Mouse (Mus musculus): ENCODE results near the gene Tmem185b. TPM values are rescaled to one million over a fixed set of nuclear protein-coding genes. Genes with fewer than 3 reads are reported as not detected.

The Tmem185b gene
- polyA plus RNA-seq, 1 experiment from 2014 or later = 33.2 TPM

DNA sequence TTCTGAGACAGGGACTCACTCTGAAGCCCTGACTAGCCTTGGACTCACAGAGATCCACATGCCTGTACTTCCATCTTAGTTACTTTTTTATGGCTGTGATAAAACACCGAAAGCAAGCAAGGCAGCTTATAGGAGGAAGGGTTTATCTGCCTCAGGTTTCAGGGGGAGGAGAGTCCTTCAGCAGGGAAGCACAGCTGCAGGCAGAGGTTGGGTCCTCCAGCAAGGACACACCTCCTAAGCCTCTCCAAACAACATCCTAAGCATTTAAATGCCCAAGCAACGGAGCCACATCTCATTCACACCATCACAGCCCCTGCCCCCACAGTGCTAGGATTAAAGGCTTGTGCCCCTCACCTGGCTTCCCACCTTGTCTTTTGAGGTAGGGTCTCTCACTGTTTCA is 40.1 kb upstream of the Tmem185b start:
- DNase-seq (no peak), ATAC-seq (ENCODE audit: insufficient read depth) (no peak)
- H3K4me2 ChIP-seq = no peak overlapping the region
- H3K36me3 ChIP-seq (ENCODE audit: insufficient read depth) = peaks cover 23% of the 10 kb centered on the region
- TF ChIP-seq CTCF (IDR thresholded peaks at IDR 0.05; ENCODE audit: low read depth) = no peak
- peaks cover 4% of the 10 kb centered on the region; the same call in 1 of the 2 replicates for H3K4me1 ChIP-seq (ENCODE audit: insufficient read depth)
- no peaks in the 10 kb centered on the region for H3K27me3 ChIP-seq (ENCODE audit: insufficient read depth, low read length)
- no peak overlapping the region for H3K27ac ChIP-seq (ENCODE audit: low read depth)
- no peak overlapping the region for H3K9ac ChIP-seq
- 16% methylated on average over 2 of the region's 2 CpGs for WGBS
- H3K9me3 ChIP-seq (ENCODE audit: low read depth, low read length) = no peaks in the 10 kb centered on the region
- no peak overlapping the region for H3K4me3 ChIP-seq (ENCODE audit: low read depth, low read length)

DNA sequence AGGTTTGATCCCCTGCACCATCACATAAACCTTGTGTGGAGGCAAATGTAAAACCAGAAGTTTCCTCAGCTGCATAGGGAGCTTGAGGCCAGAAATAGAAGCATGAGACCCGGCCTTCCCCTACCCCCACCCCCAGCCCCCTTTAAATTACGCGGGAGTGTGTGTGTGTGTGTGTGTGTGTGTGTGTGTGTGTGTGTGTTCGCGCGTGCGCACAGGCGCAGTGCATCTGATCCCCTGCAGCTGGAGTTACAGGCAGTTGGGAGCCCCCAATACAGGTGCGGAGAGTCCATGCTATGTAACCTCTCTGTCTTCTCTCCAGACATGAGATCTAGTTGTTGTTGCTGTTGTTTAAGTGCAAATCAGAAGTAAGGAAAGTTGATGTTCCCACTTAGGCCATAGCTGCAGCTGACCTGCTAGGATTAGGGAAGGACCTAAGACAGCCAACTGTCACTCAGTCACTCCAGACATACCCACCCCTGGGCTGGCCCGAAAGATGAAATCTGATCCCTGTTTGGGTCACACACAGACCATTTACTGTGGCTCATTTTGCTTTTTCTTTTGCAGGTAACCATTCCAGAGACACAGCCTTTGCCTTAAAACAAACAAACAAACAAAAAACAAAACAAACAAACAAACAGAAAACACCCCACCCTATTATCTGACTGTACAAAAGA is 37.9 kb upstream of the Tmem185b start:
- Histone ChIP-seq H3K4me3 (ENCODE audit: low read depth, low read length) (no peak overlapping the region), H3K9me3 (ENCODE audit: low read depth, low read length) (no peaks in the 10 kb centered on the region), H3K4me1 (ENCODE audit: insufficient read depth) (peaks cover 23% of the 10 kb centered on the region), H3K27me3 (ENCODE audit: insufficient read depth, low read length) (no peaks in the 10 kb centered on the region), H3K9ac (no peak overlapping the region), H3K27ac (ENCODE audit: low read depth) (no peak overlapping the region), H3K36me3 (ENCODE audit: insufficient read depth) (peaks cover 10% of the 10 kb centered on the region; the same call in 1 of the 2 replicates), H3K4me2 (no peak overlapping the region)
- ATAC-seq (ENCODE audit: insufficient read depth) (no peak), DNase-seq (no peak)
- no peak for TF ChIP-seq CTCF (IDR thresholded peaks at IDR 0.05; ENCODE audit: low read depth)
- 44% methylated on average over 10 of the region's 10 CpGs for WGBS

DNA sequence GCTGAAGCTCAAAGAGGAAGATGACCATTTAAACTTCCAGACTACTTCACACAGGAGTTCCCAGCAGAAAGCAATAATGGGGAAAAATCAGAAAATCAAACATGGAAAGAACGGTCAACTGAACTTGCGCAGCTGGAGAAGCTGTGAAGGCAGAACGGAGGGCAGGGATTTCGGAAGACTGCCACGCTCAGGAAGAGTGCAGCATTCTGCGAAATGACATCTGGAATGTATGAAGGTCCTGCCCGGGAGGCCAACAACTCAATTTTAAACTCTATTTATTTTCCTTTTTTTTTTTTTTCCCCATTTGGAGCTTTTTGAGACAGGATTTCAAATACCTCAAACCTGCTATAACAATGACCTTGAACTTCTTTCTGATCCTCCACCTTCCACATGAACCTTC is 35.2 kb upstream of the Tmem185b start:
- Histone ChIP-seq H3K27ac (ENCODE audit: low read depth) (no peak overlapping the region), H3K36me3 (ENCODE audit: insufficient read depth) (0 out of 2 replicates have a peak, but pooled peaks cover 9% of the 10 kb centered on the region), H3K4me3 (ENCODE audit: low read depth, low read length) (no peak overlapping the region), H3K4me2 (no peak overlapping the region), H3K9me3 (ENCODE audit: low read depth, low read length) (no peaks in the 10 kb centered on the region), H3K27me3 (ENCODE audit: insufficient read depth, low read length) (no peaks in the 10 kb centered on the region), H3K9ac (no peak overlapping the region), H3K4me1 (ENCODE audit: insufficient read depth) (peaks cover 27% of the 10 kb centered on the region)
- TF ChIP-seq CTCF (IDR thresholded peaks at IDR 0.05; ENCODE audit: low read depth) = no peak
- no peak for ATAC-seq (ENCODE audit: insufficient read depth)
- DNase-seq = no peak
- WGBS = 52% methylated on average over 7 of the region's 7 CpGs

DNA sequence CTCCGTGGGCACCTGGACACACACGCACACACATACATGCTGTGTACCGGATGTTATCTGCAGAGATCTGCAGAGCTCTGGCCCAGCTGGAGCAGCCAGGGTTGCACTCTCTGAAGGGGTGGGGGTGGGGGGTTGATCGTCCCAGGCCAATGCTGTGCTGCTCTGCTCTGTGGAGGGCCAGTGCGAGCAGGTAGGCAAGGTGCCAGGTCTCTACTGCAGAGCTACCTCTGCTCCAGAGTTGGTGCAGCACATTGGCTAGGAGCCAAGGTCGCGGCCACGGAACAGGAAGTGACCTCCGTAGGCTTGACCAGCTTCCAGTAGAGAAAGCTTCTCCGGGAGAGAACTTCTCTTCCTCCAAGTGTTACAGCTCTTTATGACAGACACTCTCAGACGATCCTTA is 33.9 kb upstream of the Tmem185b start:
- Histone ChIP-seq H3K27me3 (ENCODE audit: insufficient read depth, low read length) (no peaks in the 10 kb centered on the region), H3K9ac (peak overlapping the region; percentile 1; the same call in 1 of the 2 replicates), H3K27ac (ENCODE audit: low read depth) (peak overlapping the region; percentile 80), H3K9me3 (ENCODE audit: low read depth, low read length) (no peaks in the 10 kb centered on the region), H3K36me3 (ENCODE audit: insufficient read depth) (0 out of 2 replicates have a peak, but pooled peaks cover 9% of the 10 kb centered on the region), H3K4me3 (ENCODE audit: low read depth, low read length) (no peak overlapping the region), H3K4me1 (ENCODE audit: insufficient read depth) (peaks cover 27% of the 10 kb centered on the region), H3K4me2 (peak overlapping the region; percentile 42)
- DNase-seq (peak; percentile 81), ATAC-seq (ENCODE audit: insufficient read depth) (peak; percentile 75)
- 14% methylated on average over 11 of the region's 11 CpGs for WGBS
- TF ChIP-seq CTCF (IDR thresholded peaks at IDR 0.05; ENCODE audit: low read depth) = no peak

DNA sequence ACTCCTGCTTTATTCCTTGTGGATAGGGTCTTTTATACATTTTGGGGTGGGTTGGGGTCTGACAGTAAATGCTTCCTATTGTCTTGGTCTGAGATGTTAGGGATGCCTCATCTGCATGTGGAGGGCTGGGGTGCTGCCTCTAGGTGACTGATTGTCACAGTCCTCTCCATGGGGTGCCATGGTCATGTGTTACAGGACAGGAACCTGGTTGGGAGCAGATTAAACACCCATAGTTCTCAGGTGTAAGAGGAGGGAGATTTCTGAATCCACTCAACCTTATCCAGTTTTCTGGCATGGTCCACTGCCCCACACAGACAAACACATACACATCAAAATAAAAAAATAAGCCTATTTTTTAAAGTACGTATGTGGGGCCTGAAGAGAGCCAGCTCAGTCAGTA is 33.5 kb upstream of the Tmem185b start:
- Histone ChIP-seq H3K27me3 (ENCODE audit: insufficient read depth, low read length) (no peaks in the 10 kb centered on the region), H3K4me1 (ENCODE audit: insufficient read depth) (peaks cover 24% of the 10 kb centered on the region), H3K36me3 (ENCODE audit: insufficient read depth) (0 out of 2 replicates have a peak, but pooled peaks cover 7% of the 10 kb centered on the region), H3K4me2 (peak overlapping the region; percentile 42), H3K4me3 (ENCODE audit: low read depth, low read length) (no peak overlapping the region), H3K9ac (peak overlapping the region; percentile 1; the same call in 1 of the 2 replicates), H3K27ac (ENCODE audit: low read depth) (peak overlapping the region; percentile 80), H3K9me3 (ENCODE audit: low read depth, low read length) (no peaks in the 10 kb centered on the region)
- no peak for ATAC-seq (ENCODE audit: insufficient read depth)
- no peak for DNase-seq
- TF ChIP-seq CTCF (IDR thresholded peaks at IDR 0.05; ENCODE audit: low read depth) = no peak
- 66% methylated on average over 1 of the region's 1 CpGs for WGBS

DNA sequence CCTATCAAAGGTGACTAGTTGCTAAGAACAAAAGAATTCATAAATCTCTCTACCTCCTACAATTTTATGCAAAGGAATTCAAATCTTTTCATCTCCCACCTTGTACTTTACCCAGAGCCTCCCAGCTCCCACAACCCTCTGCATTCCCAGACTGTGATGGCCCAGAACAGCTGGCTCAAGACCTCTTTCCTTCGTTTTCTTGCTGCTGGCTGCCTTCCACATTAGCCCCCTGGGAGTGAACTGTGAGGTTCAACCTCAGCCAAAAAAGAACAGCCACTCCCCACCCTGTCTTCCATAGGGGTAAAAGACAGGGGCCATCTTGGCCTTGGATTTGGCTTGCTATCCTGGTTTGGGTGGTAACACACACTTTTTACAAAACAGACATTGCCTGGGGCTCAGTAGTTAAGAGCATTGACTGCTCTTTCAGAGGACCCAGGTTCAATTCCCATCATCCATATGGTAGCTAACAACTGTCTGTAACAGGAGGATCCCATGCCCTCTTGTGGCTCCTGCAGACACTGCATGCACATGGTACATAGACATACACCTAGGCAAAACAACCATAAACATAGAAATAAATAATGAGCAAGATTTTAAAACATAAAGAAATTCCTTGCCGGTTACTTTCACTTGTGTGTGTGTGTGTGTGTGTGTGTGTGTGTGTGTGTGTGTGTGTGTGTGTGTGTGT is 31.8 kb upstream of the Tmem185b start:
- 61% methylated on average over 2 of the region's 2 CpGs for WGBS
- no peak overlapping the region for H3K9ac ChIP-seq
- no peak overlapping the region for H3K27ac ChIP-seq (ENCODE audit: low read depth)
- TF ChIP-seq CTCF (IDR thresholded peaks at IDR 0.05; ENCODE audit: low read depth) = peak; percentile 52
- no peak overlapping the region for H3K4me2 ChIP-seq
- ATAC-seq (ENCODE audit: insufficient read depth) (0 out of 2 replicates have a peak, but pooled peaks have one; percentile 9), DNase-seq (peak; percentile 58)
- H3K9me3 ChIP-seq (ENCODE audit: low read depth, low read length) = no peaks in the 10 kb centered on the region
- H3K4me3 ChIP-seq (ENCODE audit: low read depth, low read length) = no peak overlapping the region
- H3K27me3 ChIP-seq (ENCODE audit: insufficient read depth, low read length) = no peaks in the 10 kb centered on the region
- H3K4me1 ChIP-seq (ENCODE audit: insufficient read depth) = peaks cover 33% of the 10 kb centered on the region
- H3K36me3 ChIP-seq (ENCODE audit: insufficient read depth) = 0 out of 2 replicates have a peak, but pooled peaks cover 7% of the 10 kb centered on the region

DNA sequence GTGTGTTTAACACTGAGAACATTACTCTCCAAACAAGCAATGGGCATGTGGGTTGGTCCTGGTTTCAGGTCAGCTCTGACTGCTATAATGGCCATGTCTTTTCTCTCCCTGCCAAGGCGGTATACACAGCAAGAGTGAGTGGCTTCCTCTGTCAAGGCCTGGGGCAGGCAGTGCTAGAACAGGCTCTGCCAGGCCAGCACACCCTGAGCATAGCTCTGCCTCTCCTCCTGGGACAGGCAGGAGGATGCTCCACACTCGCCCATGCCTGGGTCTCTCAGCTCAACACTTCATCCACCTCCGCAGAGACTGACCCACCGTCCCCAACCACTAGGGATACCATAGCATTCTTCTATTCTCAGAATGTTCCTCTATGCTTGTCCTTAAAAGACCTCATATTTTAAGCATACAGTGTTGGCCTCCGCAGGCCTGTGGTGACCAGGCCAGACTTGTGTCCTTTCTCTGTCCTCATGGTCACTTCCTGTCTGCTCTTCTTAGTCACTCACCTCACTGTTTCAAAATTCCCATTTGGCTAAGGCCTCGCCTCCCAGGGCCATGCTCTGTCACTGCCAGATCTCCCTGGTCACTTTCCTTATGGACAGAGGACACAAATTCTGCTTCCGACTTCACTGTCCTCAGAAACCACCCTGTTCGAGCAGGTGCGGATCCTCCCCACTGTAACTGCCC is 31.1 kb upstream of the Tmem185b start:
- 94% methylated on average over 9 of the region's 9 CpGs for WGBS
- Histone ChIP-seq H3K9me3 (ENCODE audit: low read depth, low read length) (no peaks in the 10 kb centered on the region), H3K4me3 (ENCODE audit: low read depth, low read length) (no peak overlapping the region), H3K27me3 (ENCODE audit: insufficient read depth, low read length) (no peaks in the 10 kb centered on the region), H3K4me1 (ENCODE audit: insufficient read depth) (peaks cover 33% of the 10 kb centered on the region), H3K27ac (ENCODE audit: low read depth) (no peak overlapping the region), H3K36me3 (ENCODE audit: insufficient read depth) (0 out of 2 replicates have a peak, but pooled peaks cover 12% of the 10 kb centered on the region), H3K9ac (no peak overlapping the region), H3K4me2 (no peak overlapping the region)
- DNase-seq (no peak), ATAC-seq (ENCODE audit: insufficient read depth) (no peak)
- no peak for TF ChIP-seq CTCF (IDR thresholded peaks at IDR 0.05; ENCODE audit: low read depth)

Measured in lung, embryonic 14.5 days (tissue).